14 mouse cellular contexts compared by ENCODE assay signal in the genomic region with DNA sequence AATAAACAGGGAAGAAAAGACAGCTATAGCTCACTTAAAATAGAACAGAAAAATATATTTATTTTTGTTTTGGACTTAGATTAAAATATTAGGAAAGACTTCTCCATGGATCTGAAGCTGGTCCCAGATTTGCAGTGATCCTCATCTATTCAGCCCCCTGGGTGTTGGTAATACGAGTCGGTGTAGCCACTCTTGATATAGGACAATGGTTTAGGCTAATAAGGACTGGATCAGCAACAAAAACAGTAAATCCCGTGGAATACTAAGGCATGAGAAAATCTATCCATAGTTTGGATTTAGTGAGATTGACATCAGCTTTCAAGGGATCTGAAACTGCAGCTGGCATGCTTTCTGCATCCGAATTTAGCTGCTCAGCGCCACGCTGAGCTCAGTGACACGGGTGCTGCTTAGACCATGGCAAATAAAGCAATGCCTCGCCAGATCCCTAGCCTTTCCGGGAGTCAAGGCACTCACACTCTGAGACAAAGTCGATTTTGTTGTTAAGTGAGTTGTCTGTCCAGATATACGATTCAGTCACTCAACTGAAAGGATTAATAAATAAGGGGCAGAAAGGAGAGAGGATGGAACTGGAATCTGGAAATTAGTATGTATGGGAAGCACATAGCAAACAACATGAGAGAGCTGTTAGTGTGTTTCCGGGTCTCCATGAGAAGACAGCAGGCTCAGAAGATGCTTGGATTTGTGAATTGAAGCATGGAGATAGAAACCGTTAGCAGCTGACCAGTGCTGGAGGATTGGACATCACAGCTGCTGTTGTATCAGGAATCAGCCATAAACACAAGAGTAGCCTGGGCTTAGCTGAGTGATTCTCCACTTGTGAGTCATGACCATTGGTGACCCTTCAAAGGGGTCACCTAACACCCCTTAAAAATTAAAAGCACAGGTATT. TPM values are rescaled to one million over a fixed set of nuclear protein-coding genes. Genes with fewer than 3 reads are reported as not detected.
A peak's percentile ranks its signal among the peaks of the same experiment; 100 is the strongest.
DNase-seq lines count a peak whose midpoint lies in the region; ATAC-seq lines count a peak whose summit lies in the region.
"Had no signal": no experiment of that assay in that cellular context is flagged by ENCODE, and none has a peak within 500 bp of the region (broad histone marks: within the 10 kb centered on the region; RNA-seq: fewer than 3 reads in every experiment).

No protein-coding gene starts in this region.

- H3K9ac ChIP-seq in forebrain, embryonic 12.5 days: no peak overlapping the region
- H3K9ac ChIP-seq in midbrain, embryonic 11.5 days (ENCODE audit: low read length): peak overlapping the region; percentile 16; the same call in 1 of the 2 replicates
- H3K9ac ChIP-seq: kidney, embryonic 15.5 days; liver, embryonic 13.5 days; neural tube, embryonic 12.5 days had no signal

- H3K36me3 ChIP-seq in forebrain, embryonic 12.5 days (replicated peaks): no peaks in the 10 kb centered on the region
- no peaks in the 10 kb centered on the region for H3K36me3 ChIP-seq in midbrain, embryonic 11.5 days (ENCODE audit: control insufficient read depth, insufficient read depth, low read length)
- H3K36me3 ChIP-seq: kidney, embryonic 15.5 days; liver, embryonic 13.5 days; neural tube, embryonic 12.5 days had no signal

- peak overlapping the region; percentile 26 for H3K4me2 ChIP-seq in forebrain, embryonic 12.5 days
- H3K4me2 ChIP-seq in midbrain, embryonic 11.5 days: peak overlapping the region; percentile 19; the same call in 1 of the 2 replicates
- H3K4me2 ChIP-seq: kidney, embryonic 15.5 days; liver, embryonic 13.5 days; neural tube, embryonic 12.5 days had no signal

- ATAC-seq in forebrain, embryonic 12.5 days (ENCODE audit: low FRiP score): peak; percentile 57; the same call in 1 of the 2 replicates
- peak; percentile 90 for ATAC-seq in midbrain, embryonic 11.5 days (ENCODE audit: low FRiP score)

- H3K27ac ChIP-seq in forebrain, embryonic 12.5 days: peak overlapping the region; percentile 53
- peak overlapping the region; percentile 83 for H3K27ac ChIP-seq in midbrain, embryonic 11.5 days (ENCODE audit: low read depth, low read length)
- H3K27ac ChIP-seq: kidney, embryonic 15.5 days; liver, embryonic 13.5 days; neural tube, embryonic 12.5 days had no signal

- no peaks in the 10 kb centered on the region for H3K9me3 ChIP-seq in forebrain, embryonic 12.5 days
- no peaks in the 10 kb centered on the region for H3K9me3 ChIP-seq in midbrain, embryonic 11.5 days (ENCODE audit: control insufficient read depth, low read length)
- H3K9me3 ChIP-seq: kidney, embryonic 15.5 days; liver, embryonic 13.5 days; neural tube, embryonic 12.5 days had no signal

- H3K4me3 ChIP-seq in forebrain, embryonic 12.5 days (replicated peaks): no peak overlapping the region
- no peak overlapping the region for H3K4me3 ChIP-seq in midbrain, embryonic 11.5 days (ENCODE audit: low read depth, low read length)
- H3K4me3 ChIP-seq: kidney, embryonic 15.5 days; liver, embryonic 13.5 days; neural tube, embryonic 12.5 days had no signal

- peak; percentile 9 to 10 for DNase-seq in right cerebral cortex, adult 2 months (ENCODE audit: low spot score in 2 of 2)
- no peak for DNase-seq in right cerebral cortex, adult 18-20 months
- DNase-seq in midbrain, embryonic 11.5 days (ENCODE audit: low spot score, missing footprints): peak; percentile 90
- peak; percentile 23 for DNase-seq in right cerebral cortex, postnatal 4 days
- no peak for DNase-seq in adrenal gland, postnatal 10 days
- no peak for DNase-seq in urinary bladder, postnatal 25 days (ENCODE audit: low spot score)
- DNase-seq in Muller cell, postnatal 12 days (ENCODE audit: inconsistent ontology term): no peak
- DNase-seq: adrenal gland, postnatal 25 days; layer of hippocampus, postnatal 36 days; liver, embryonic 13.5 days; lung, postnatal 4 days had no signal

- no peaks in the 10 kb centered on the region; the same call in 1 of the 2 replicates for H3K27me3 ChIP-seq in forebrain, embryonic 12.5 days
- H3K27me3 ChIP-seq in midbrain, embryonic 11.5 days (ENCODE audit: control insufficient read depth, insufficient read depth, low read length): no peaks in the 10 kb centered on the region
- H3K27me3 ChIP-seq: kidney, embryonic 15.5 days; liver, embryonic 13.5 days; neural tube, embryonic 12.5 days had no signal

- peaks cover 16% of the 10 kb centered on the region for H3K4me1 ChIP-seq in forebrain, embryonic 12.5 days
- H3K4me1 ChIP-seq in midbrain, embryonic 11.5 days (ENCODE audit: control insufficient read depth, insufficient read depth, low read length): peaks cover 13% of the 10 kb centered on the region
- H3K4me1 ChIP-seq: kidney, embryonic 15.5 days; liver, embryonic 13.5 days; neural tube, embryonic 12.5 days had no signal

- WGBS in forebrain, embryonic 12.5 days: 41% methylated on average over 13 of the region's 13 CpGs
- WGBS in midbrain, embryonic 11.5 days: 23% methylated on average over 13 of the region's 13 CpGs

RNA-seq across cellular contexts. Expression of a gene that starts 36.9 kb away (rescaled TPM):
- polyA plus RNA-seq in forebrain, embryonic 12.5 days (2016; fragmentation: Nextera tagmentation; extraction: Ambion mirVana): 211 and 213 TPM in 2 replicates
- polyA plus RNA-seq in midbrain, embryonic 11.5 days (2014; fragmentation: Nextera tagmentation; extraction: Ambion mirVana): 243 and 274 TPM in 2 replicates
- 100 to 1,000 TPM; 274 to 290 TPM for total RNA-seq in adrenal gland, postnatal 10 days (2021)

Comparison
In these comparisons a context has a peak if more than half of its experiments do, and no peak if none do; other contexts are left out.
1. DNase-seq: peak in right cerebral cortex, adult 2 months (2 of 2), midbrain, embryonic 11.5 days (single experiment) and right cerebral cortex, postnatal 4 days (single experiment); none in right cerebral cortex, adult 18-20 months (single experiment), adrenal gland, postnatal 10 days (single experiment), urinary bladder, postnatal 25 days (single experiment) and Muller cell, postnatal 12 days (single experiment).